Mouse (Mus musculus) bone marrow macrophage, adult 2 months (primary cell): ENCODE data around the gene BC049715.

ENCODE experiments used
- CTCF ChIP-seq: IDR thresholded peaks from 2 replicates; pipeline ENCODE4 v1.5.1; 2012; ENCODE audit warnings: low read depth, mild to moderate bottlenecking, low read length, moderate library complexity
- POLR2A ChIP-seq: IDR thresholded peaks from 2 replicates; pipeline ENCODE4 v1.6.1; 2012; ENCODE audit warnings: mild to moderate bottlenecking, low read depth, low read length, borderline replicate concordance

- no peak for TF ChIP-seq CTCF
- no peak for TF ChIP-seq POLR2A
Measured at GRCm38 (mm10) chr6:136827116-136827515, 310 bp upstream of the BC049715 start.
